Mouse (Mus musculus) embryonic facial prominence, embryonic 11.5 days (tissue): Measurements from ENCODE around the gene Lrrc59. TPM values are rescaled to one million over a fixed set of nuclear protein-coding genes. Genes with fewer than 3 reads are reported as not detected.

Experiments used
- ATAC-seq: fragments of 200-750 bp; cut with Nextera tagmentation; replicated peaks from 2 replicates; pipeline ENCODE4 v1.8.0; 2017; ENCODE audit warnings: low read depth; ENCODE audit not compliant: insufficient number of reproducible peaks, low FRiP score, low TSS enrichment
- DNase-seq: peaks from one replicate; pipeline ENCODE4 v3.0.0-alpha.2; 2015; ENCODE audit warnings: low spot score
- H3K27ac ChIP-seq: fragments of 300-500 bp; sonication (generic); replicated peaks from 2 replicates; pipeline ENCODE4 v1.5.1; 2014; ENCODE audit warnings: mild to moderate bottlenecking, low read depth, low read length, control low read depth
- H3K27me3 ChIP-seq: fragments of 300-500 bp; sonication (generic); 2 replicates; pipeline ENCODE4 v1.6.1; 2014; ENCODE audit warnings: mild to moderate bottlenecking, low read length, moderate library complexity, mixed read lengths; ENCODE audit not compliant: control insufficient read depth, insufficient read depth
- H3K36me3 ChIP-seq: fragments of 300-500 bp; sonication (generic); replicated peaks from 2 replicates; pipeline ENCODE4 v1.6.1; 2014; ENCODE audit warnings: low read depth, mild to moderate bottlenecking, low read length, moderate library complexity, mixed read lengths; ENCODE audit not compliant: control insufficient read depth, insufficient read depth
- H3K4me1 ChIP-seq: fragments of 300-500 bp; sonication (generic); 2 replicates; pipeline ENCODE4 v1.6.1; 2014; ENCODE audit warnings: low read length, mixed read lengths; ENCODE audit not compliant: control insufficient read depth, insufficient read depth
- H3K4me2 ChIP-seq: fragments of 300-500 bp; sonication (generic); 2 replicates; pipeline ENCODE4 v1.6.1; 2014; ENCODE audit warnings: low read depth, mild to moderate bottlenecking, control low read depth, low read length, moderate library complexity
- H3K4me3 ChIP-seq: fragments of 300-500 bp; sonication (generic); 2 replicates; pipeline ENCODE4 v1.5.1; 2014; ENCODE audit warnings: low read depth, low read length, control low read depth
- H3K9ac ChIP-seq: fragments of 300-500 bp; sonication (generic); replicated peaks from 2 replicates; pipeline ENCODE4 v1.6.1; 2014; ENCODE audit warnings: mild to moderate bottlenecking, control low read depth, low read length
- H3K9me3 ChIP-seq: fragments of 300-500 bp; sonication (generic); replicated peaks from 2 replicates; pipeline ENCODE4 v1.6.1; 2016; ENCODE audit warnings: mild to moderate bottlenecking, low read length, inconsistent platforms, mixed read lengths; ENCODE audit not compliant: control insufficient read depth
- WGBS: fragments of 180-500 bp; shearing (Covaris S2); extraction: QIAGEN DNeasy Blood & Tissue Kit; methylation state at CpG from one replicate; pipeline ENCODE4 v1.1.7; 2014; 5-methylcytosine and 5-hydroxymethylcytosine counted together
- polyA plus RNA-seq: library from polyadenylated mRNA; unstranded; fragments of >200 nt; fragmentation: Nextera tagmentation; extraction: Ambion mirVana; gene quantifications from 2 replicates; pipeline ENCODE4 v1.2.1, GENCODE M21; 2014

Lrrc59 gene
- polyA plus RNA-seq, 1 experiment from 2014 or later, result 171 TPM

DNA sequence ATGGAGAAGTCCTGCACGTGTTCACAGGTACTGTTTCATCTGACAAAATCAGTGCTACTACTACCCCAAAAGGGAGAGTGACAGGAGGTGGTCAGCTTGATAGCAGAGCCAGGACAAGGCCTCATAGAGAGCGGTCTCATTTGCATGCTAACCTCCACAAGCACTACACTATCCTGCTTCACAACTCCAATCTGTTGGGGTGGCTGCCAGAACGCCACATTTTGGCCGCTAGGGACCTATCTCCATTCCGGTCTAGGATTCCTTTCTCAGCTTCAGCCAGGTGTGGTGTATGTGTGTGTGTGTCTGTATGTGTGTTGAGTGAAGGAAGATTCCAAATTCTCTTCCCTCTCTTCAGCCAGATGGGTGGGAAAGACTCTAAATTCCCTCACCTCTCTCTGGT, 45.9 kb downstream of the Lrrc59 start:
- no peaks in the 10 kb centered on the region for H3K9me3 ChIP-seq
- H3K9ac ChIP-seq, result no peak overlapping the region
- no peaks in the 10 kb centered on the region for H3K36me3 ChIP-seq
- ATAC-seq, result no peak
- 81% methylated on average over 5 of the region's 5 CpGs for WGBS
- no peak overlapping the region for H3K4me2 ChIP-seq
- peaks cover 2% of the 10 kb centered on the region for H3K4me1 ChIP-seq
- no peaks in the 10 kb centered on the region for H3K27me3 ChIP-seq
- no peak overlapping the region for H3K4me3 ChIP-seq
- H3K27ac ChIP-seq, result no peak overlapping the region
- DNase-seq, result no peak

DNA sequence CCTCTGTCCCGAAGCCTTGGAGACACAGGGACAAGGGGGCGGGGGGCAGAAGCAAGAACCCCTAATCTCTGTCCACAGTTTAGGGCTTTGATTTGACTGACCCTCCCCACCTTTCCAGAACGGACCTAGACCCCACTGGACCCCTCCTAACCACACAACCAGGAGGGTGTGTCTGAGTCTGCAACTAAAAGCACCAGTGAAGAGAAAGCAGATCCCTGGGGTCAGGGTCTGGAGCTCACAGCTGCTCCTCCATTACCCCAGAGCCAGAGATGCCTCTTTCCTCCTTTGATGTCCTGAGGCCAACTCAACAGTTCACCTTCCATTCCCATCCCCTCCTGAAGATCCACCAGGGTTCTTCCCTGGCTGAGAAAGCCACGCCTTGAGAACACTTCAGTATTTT, 46.7 kb downstream of the Lrrc59 start:
- WGBS, result 45% methylated on average over 4 of the region's 4 CpGs
- H3K4me3 ChIP-seq, result peak overlapping the region; percentile 96
- peaks cover 2% of the 10 kb centered on the region for H3K4me1 ChIP-seq
- no peaks in the 10 kb centered on the region for H3K9me3 ChIP-seq
- H3K36me3 ChIP-seq, result no peaks in the 10 kb centered on the region
- H3K9ac ChIP-seq, result peak overlapping the region; percentile 97
- H3K27ac ChIP-seq, result no peak overlapping the region
- DNase-seq (no peak), ATAC-seq (no peak)
- H3K27me3 ChIP-seq, result no peaks in the 10 kb centered on the region
- H3K4me2 ChIP-seq, result peak overlapping the region; percentile 69

DNA sequence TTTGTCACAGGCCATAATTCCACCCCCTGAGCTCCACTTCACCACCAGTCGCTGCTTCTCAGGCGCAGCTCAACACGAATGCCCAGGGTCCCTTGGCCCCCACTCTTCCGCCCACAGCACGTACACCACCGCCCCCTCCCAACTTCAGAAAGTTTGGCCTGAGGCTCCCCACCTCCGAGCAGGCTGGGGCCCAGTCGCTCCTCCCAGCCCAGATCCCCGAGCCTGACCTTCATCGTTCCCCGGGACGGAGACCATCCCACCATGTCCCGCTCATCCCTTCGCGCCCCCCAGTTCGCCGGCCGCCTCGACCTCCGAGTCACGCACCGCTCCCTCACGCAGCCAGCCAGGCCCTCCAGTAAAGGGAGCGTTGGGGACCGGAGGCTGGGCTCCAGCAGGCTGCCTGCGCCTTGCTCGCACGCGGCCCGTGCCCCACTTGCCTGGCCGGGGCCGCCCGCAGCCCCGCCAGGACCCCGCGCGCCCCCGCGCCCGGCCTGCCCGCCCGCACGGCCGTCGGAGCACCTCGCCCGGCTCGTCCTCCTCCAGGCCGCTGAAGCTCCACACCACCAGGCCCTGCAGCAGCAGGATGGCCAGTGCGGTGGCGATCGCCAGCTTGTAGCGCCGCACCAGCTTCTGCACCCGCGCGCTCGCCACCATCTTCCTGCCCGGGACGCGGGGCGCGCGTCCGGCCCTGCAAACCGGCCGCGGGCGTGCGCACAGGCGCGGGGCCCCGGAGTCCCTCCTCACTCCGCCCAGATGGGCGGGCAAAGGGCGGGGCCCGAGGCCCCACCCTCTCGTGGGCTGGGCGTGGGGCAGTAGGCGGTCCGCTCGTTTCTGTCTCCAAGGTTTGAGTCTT, 47.4 kb downstream of the Lrrc59 start, which contains the start of gene Xylt2:
Gene Xylt2 (minus strand): TSS at position 762 of the 853 bp plus-strand sequence.
- peak within 1 kb of the TSS; percentile 96 for H3K4me3 ChIP-seq
- DNase-seq, result peak; percentile 96

GRCm38 (mm10) chr11:94677607-94678145, 48.1 kb downstream of the Lrrc59 start:
- ATAC-seq (no peak), DNase-seq (no peak)
- H3K27me3 ChIP-seq, result no peaks in the 10 kb centered on the region
- no peaks in the 10 kb centered on the region for H3K9me3 ChIP-seq
- H3K4me1 ChIP-seq, result peaks cover 2% of the 10 kb centered on the region
- H3K4me3 ChIP-seq, result peak overlapping the region; percentile 96
- peak overlapping the region; percentile 97 for H3K9ac ChIP-seq
- H3K4me2 ChIP-seq, result peak overlapping the region; percentile 69
- WGBS, result 30% methylated on average over 15 of the region's 15 CpGs
- H3K36me3 ChIP-seq, result no peaks in the 10 kb centered on the region
- H3K27ac ChIP-seq, result peak overlapping the region; percentile 89; the same call in 1 of the 2 replicates

More for the DNA sequence above, 47.4 kb downstream of the Lrrc59 start, which contains the start of gene Xylt2:
- under 1% methylated on average over 64 of the region's 82 CpGs for WGBS
- peak; percentile 87 for ATAC-seq
- H3K27ac ChIP-seq, result peak within 1 kb of the TSS; percentile 89
- H3K36me3 ChIP-seq, result no peaks in the 10 kb centered on the region
- peak within 1 kb of the TSS; percentile 97 for H3K9ac ChIP-seq
- no peaks in the 10 kb centered on the region for H3K27me3 ChIP-seq
- peak within 1 kb of the TSS; percentile 69 for H3K4me2 ChIP-seq
- H3K4me1 ChIP-seq, result peaks cover 2% of the 10 kb centered on the region
- H3K9me3 ChIP-seq, result no peaks in the 10 kb centered on the region

- ATAC-seq (no peak), DNase-seq (no peak)
- no peaks in the 10 kb centered on the region for H3K36me3 ChIP-seq
- H3K27me3 ChIP-seq, result no peaks in the 10 kb centered on the region
- no peak overlapping the region for H3K9ac ChIP-seq
- peaks cover 2% of the 10 kb centered on the region for H3K4me1 ChIP-seq
- no peak overlapping the region for H3K4me3 ChIP-seq
- no peak overlapping the region for H3K27ac ChIP-seq
- H3K9me3 ChIP-seq, result no peaks in the 10 kb centered on the region
- no peak overlapping the region for H3K4me2 ChIP-seq
Measured at GRCm38 (mm10) chr11:94680639-94681038, 51.1 kb downstream of the Lrrc59 start.

GRCm38 (mm10) chr11:94681640-94682039, 52.1 kb downstream of the Lrrc59 start:
- Histone ChIP-seq H3K4me3 (no peak overlapping the region), H3K9me3 (no peaks in the 10 kb centered on the region), H3K27ac (no peak overlapping the region), H3K4me1 (no peaks in the 10 kb centered on the region), H3K4me2 (no peak overlapping the region), H3K27me3 (no peaks in the 10 kb centered on the region), H3K9ac (no peak overlapping the region), H3K36me3 (no peaks in the 10 kb centered on the region)
- no peak for DNase-seq
- 64% methylated on average over 4 of the region's 4 CpGs for WGBS
- ATAC-seq, result no peak

DNA sequence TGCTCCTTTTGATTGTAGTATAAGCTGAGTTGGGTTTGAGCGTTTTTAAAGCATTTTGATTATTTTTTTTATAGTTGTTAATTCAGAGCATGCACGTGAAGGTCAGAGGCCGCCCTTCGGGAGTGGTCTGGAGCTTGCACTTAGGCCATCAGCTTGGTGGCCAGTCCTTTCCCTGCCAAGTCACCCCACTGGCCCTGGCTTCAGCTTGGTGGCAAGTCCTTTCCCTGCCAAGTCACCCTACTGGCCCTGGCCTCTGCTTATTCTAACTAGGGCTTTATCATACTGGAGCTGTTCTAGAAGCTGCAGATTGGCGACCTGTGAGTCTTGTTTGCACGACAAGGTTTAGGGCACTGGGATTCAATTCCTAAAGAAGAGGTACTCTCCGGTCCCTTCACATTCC, 52.9 kb downstream of the Lrrc59 start:
- H3K27me3 ChIP-seq, result no peaks in the 10 kb centered on the region
- DNase-seq (no peak), ATAC-seq (no peak)
- no peak overlapping the region for H3K4me2 ChIP-seq
- no peak overlapping the region for H3K9ac ChIP-seq
- H3K27ac ChIP-seq, result no peak overlapping the region
- 74% methylated on average over 7 of the region's 7 CpGs for WGBS
- H3K36me3 ChIP-seq, result no peaks in the 10 kb centered on the region
- H3K9me3 ChIP-seq, result no peaks in the 10 kb centered on the region
- no peak overlapping the region for H3K4me3 ChIP-seq
- no peaks in the 10 kb centered on the region for H3K4me1 ChIP-seq

- H3K27me3 ChIP-seq, result no peaks in the 10 kb centered on the region
- H3K4me3 ChIP-seq, result no peak overlapping the region
- WGBS, result 79% methylated on average over 6 of the region's 6 CpGs
- no peaks in the 10 kb centered on the region for H3K4me1 ChIP-seq
- H3K27ac ChIP-seq, result no peak overlapping the region
- DNase-seq, result no peak
- ATAC-seq, result no peak
- no peaks in the 10 kb centered on the region for H3K36me3 ChIP-seq
- no peak overlapping the region for H3K4me2 ChIP-seq
- H3K9ac ChIP-seq, result no peak overlapping the region
- H3K9me3 ChIP-seq, result no peaks in the 10 kb centered on the region
Measured at GRCm38 (mm10) chr11:94687178-94687577, 57.6 kb downstream of the Lrrc59 start.
